Mouse (Mus musculus) bone marrow, adult 2 months (tissue): ENCODE results near the gene Supt20. TPM values are rescaled to one million over a fixed set of nuclear protein-coding genes. Genes with fewer than 3 reads are reported as not detected.

Experiments
- H3K27ac ChIP-seq: fragments of 200-500 bp; 2 replicates; pipeline ENCODE4 v1.5.1; 2012; ENCODE audit warnings: low read depth, mild to moderate bottlenecking, control low read depth, inconsistent platforms, low read length; ENCODE audit not compliant: control insufficient read depth, poor library complexity, insufficient read depth
- H3K4me1 ChIP-seq: fragments of 200-500 bp; 2 replicates; pipeline ENCODE4 v1.6.1; 2011; ENCODE audit warnings: low read length; ENCODE audit not compliant: control insufficient read depth, insufficient read depth
- H3K4me3 ChIP-seq: fragments of 200-500 bp; replicated peaks from 2 replicates; pipeline ENCODE3; 2011; ENCODE audit warnings: mild to moderate bottlenecking, low read depth, low read length, control low read depth; ENCODE audit not compliant: control insufficient read depth
- CTCF ChIP-seq: fragments of 200-500 bp; IDR thresholded peaks from 2 replicates; pipeline ENCODE4 v1.5.1; 2011; ENCODE audit warnings: low read length, control low read depth; ENCODE audit not compliant: control insufficient read depth, insufficient read depth
- POLR2A ChIP-seq: fragments of 200-500 bp; IDR thresholded peaks from 2 replicates; pipeline ENCODE4 v1.6.1; 2011; ENCODE audit warnings: low read depth, mild to moderate bottlenecking, control low read depth, low read length, borderline replicate concordance; ENCODE audit not compliant: control insufficient read depth
- WGBS: fragments of 180-500 bp; shearing (Covaris S2); methylation state at CpG from one replicate; pipeline ENCODE4 v1.1.7; 2018; 5-methylcytosine and 5-hydroxymethylcytosine counted together
- polyA plus RNA-seq: library from polyadenylated mRNA; stranded (reverse); fragments of >200 nt; gene quantifications from 2 replicates; pipeline ENCODE4 v1.2.4, GENCODE M21; 2011; ENCODE audit warnings: low replicate concordance; ENCODE audit not compliant: missing spikeins, insufficient read depth, insufficient read length

The Supt20 gene
- polyA plus RNA-seq, 1 experiment: 60.4 TPM

DNA sequence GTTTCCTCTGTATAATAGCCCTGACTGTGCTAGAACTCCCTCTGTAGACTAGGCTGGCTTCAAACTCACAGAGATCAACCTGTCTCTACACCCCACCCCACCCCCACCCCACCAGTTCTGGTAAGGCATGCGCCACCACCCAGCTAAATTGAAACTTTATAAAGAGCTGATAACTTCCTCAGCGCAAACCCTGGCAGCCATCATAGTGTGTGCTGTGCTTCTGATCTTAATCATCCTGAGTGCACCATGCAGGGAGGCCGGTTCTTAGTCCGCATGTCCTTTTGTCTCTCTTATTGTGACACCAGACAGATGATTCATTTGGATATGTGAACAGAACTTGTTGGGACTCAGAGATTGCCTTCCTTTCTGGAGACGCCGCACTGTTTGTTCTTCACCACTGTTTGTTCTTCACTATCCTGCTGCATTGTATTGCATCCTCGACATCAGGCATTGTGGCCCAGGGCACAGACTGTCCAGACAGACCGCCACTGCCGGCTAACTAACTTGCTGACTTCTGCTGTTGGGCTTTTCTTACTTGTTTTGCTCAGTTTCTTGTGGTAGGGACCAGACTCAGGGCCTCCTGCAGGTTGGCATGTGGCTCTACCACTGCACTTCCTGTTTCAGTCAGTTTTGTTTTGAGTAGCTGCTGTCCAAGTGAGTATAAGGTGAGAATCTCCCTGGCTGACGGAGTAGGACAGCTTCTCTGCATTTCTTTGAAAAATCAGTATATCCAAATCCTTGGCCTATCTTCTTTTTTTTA is 31.3 kb downstream of the Supt20 start:
- TF ChIP-seq POLR2A (no peak), CTCF (peak; percentile 9; the same call in 1 of the 2 replicates)
- H3K27ac ChIP-seq: peak overlapping the region; percentile 80; the same call in 1 of the 2 replicates
- WGBS: 42% methylated on average over 10 of the region's 10 CpGs
- no peaks in the 10 kb centered on the region; the same call in 1 of the 2 replicates for H3K4me1 ChIP-seq
- H3K4me3 ChIP-seq: no peak overlapping the region

DNA sequence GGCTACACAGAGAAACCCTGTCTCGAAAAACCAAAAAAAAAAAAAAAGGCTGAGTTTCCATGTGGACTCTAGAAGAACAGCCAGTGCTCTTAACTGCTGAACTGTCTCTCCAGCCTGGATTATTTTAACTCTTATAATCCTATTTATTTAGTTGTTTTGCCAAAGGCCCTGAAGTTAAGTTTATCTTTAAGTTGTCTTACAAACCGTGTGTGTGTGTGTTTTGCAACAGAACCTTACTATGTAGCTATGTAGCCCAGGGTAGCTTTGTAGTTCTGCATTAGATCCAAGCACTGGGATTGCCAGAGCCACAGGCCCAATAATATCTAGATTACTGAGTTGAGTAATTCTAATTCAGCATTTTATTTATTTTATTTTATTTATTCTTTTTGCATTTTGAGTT is 32.7 kb downstream of the Supt20 start:
- TF ChIP-seq POLR2A (no peak), CTCF (no peak)
- WGBS: 68% methylated on average over 2 of the region's 2 CpGs
- Histone ChIP-seq H3K27ac (no peak overlapping the region), H3K4me1 (no peaks in the 10 kb centered on the region; the same call in 1 of the 2 replicates), H3K4me3 (no peak overlapping the region)

DNA sequence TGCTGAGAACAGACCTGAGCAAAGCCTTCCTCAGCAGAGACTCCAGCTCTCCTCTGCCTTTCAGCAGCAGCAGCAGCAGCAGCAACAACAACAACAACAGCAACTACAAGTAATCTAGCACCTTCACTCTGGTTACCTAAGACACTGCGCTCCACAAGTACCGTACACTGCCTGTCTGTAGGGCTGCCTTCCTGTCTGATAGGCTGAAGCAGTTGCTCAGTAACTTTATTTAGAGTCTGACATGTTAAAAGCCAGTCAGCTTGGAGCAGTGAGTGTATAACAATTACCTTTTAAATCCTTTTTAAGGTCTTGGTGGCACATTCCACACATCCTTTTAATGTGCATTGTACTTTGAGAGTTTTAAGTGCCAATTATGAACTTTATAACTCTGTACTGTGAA is 35.0 kb downstream of the Supt20 start:
- 98% methylated on average over 2 of the region's 2 CpGs for WGBS
- H3K4me3 ChIP-seq: no peak overlapping the region
- TF ChIP-seq POLR2A: no peak
- TF ChIP-seq CTCF: no peak
- H3K4me1 ChIP-seq: no peaks in the 10 kb centered on the region; the same call in 1 of the 2 replicates
- no peak overlapping the region for H3K27ac ChIP-seq

GRCm38 (mm10) chr3:54728100-54728499 is 35.5 kb downstream of the Supt20 start:
- WGBS: 90% methylated on average over 6 of the region's 6 CpGs
- Histone ChIP-seq H3K4me3 (no peak overlapping the region), H3K4me1 (no peaks in the 10 kb centered on the region; the same call in 1 of the 2 replicates), H3K27ac (no peak overlapping the region)
- TF ChIP-seq CTCF: no peak
- TF ChIP-seq POLR2A: no peak

DNA sequence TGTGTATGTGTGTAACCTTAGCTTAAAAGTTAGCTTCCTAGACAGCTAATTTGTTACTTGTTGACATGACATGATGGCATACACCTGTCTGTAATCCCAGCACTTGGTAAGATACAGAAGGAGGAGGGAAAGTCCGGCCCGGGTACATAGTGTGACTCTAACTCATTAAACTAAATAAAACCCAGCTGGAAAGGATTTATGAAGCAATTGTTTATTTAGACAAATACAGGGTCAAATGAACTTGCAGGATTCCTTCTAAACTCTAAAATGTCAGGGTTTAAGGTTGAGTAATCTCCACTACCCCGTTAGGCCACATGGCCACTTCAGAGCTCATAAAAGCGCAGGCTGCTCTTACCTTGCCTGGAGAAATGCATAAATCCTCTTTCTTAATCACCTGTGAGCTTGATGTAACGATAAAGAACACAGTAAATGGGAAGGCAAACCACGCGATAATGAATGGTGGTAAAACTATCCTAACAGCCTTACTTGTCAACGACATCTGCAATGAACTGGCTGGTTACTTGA is 39.1 kb downstream of the Supt20 start:
- Histone ChIP-seq H3K27ac (no peak overlapping the region), H3K4me3 (no peak overlapping the region), H3K4me1 (no peaks in the 10 kb centered on the region; the same call in 1 of the 2 replicates)
- 91% methylated on average over 8 of the region's 8 CpGs for WGBS
- TF ChIP-seq CTCF: no peak
- no peak for TF ChIP-seq POLR2A

- no peak overlapping the region for H3K27ac ChIP-seq
- 79% methylated on average over 4 of the region's 4 CpGs for WGBS
- H3K4me3 ChIP-seq: no peak overlapping the region
- no peak for TF ChIP-seq CTCF
- TF ChIP-seq POLR2A: no peak
- no peaks in the 10 kb centered on the region; the same call in 1 of the 2 replicates for H3K4me1 ChIP-seq
Observed at GRCm38 (mm10) chr3:54732371-54732770, 39.8 kb downstream of the Supt20 start.

DNA sequence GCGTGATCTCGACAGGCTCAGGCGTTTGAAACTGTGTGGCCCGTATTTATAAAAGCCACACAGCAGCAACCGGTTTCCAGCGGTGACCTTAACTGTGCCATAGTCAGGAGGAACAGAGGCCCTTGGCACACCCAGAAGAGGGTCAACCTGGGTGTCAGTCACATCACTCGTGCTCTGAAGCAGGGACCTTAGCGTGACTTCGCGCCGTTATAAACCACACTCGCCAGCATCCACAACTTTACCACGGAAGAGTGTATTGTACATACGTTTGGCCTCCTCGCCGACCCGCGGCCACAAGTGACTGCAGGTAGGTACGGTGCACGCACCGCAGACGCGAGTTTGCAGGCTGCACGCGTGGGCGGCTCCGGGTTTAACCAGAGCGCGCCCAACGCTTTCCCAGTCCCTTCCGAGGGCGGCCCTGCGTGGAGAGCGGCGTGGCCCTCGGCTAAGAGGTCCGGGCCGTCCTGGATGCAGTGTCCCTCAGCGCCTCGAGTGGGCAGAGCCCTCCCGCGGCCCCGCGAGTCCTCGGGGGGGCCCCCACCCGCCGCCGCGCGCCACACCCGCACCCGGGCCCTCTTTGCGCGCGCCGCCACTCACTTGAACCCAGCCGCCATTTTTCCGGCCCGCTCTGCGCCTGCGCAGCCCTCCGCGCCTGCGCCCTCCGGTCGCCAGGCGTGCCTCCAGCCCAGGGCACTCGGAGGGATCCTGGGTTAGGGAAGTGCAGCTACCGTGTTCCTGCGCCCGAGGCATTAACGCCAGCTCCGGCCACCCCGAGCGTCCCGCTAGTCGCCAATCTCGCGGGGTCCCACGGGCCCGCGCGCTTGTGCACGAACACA is 42.0 kb downstream of the Supt20 start:
- TF ChIP-seq POLR2A: peak; percentile 91; the same call in 1 of the 2 replicates
- no peak for TF ChIP-seq CTCF
- WGBS: 1% methylated on average over 84 of the region's 84 CpGs
- Histone ChIP-seq H3K27ac (peak overlapping the region; percentile 99), H3K4me3 (peak overlapping the region; percentile 95), H3K4me1 (no peaks in the 10 kb centered on the region; the same call in 1 of the 2 replicates)

DNA sequence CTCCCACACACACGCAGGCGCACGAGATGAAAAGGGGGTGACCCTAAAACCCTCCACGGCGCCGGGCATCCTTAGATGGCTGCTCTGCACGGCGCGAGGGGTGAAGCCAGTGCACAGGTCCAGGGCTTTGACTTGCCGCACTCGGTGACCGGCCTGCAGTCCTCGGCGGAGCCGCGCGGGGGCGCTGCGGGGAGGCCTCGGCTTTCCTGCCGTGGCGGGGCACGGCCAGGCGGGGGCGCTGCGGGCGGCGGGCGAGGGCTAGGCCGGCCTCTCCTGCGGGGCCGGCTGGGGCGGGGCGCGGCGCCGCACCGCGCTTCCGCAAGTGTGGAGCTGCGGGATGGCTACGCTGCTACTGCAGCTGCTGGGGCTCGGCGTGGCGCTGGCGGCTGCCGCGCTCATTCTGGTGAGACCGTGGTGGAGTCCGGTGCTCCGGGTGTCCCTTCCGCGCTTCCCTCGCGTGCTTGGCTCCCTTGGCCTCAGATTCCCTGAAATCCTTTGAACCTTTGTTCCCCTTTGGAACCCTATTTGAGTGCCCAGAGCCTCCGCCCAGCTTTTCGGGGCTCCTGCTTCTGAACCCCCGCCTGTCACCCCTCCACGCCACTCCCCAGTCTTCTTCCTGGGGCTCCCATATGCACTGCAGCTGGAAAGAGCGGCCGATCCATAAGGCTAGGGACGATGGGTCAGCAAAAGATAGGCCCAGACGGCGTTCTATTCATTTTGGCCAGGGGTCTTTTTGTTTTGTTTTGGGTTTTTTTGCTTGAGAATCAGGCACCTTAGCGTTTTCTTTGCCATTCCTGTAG is 42.8 kb downstream of the Supt20 start, which contains the start of the genes Exosc8 and Alg5:
TSS of gene Exosc8 (minus strand) at position 147 of the 800 bp plus-strand sequence.
TSS of gene Alg5 (plus strand) at position 293 of the 800 bp plus-strand sequence.
- TF ChIP-seq POLR2A: peak; percentile 61; the same call in 1 of the 2 replicates
- peak; percentile 96 for TF ChIP-seq CTCF
- under 1% methylated on average over 65 of the region's 65 CpGs for WGBS
- Histone ChIP-seq H3K4me3 (peak within 1 kb of the TSS; percentile 95), H3K4me1 (no peaks in the 10 kb centered on the region; the same call in 1 of the 2 replicates), H3K27ac (peak within 1 kb of the TSS; percentile 99)
